Mouse (Mus musculus) lung, postnatal 4 days (tissue): ENCODE results near the gene Bap1.

Experiments used
- DNase-seq, 2 experiments: peaks; one replicate each; pipeline ENCODE4 v3.0.0; 2021

Gene Bap1

GRCm38 (mm10) chr14:31233996-31234591, 17.2 kb upstream of the Bap1 start:
- peak; percentile 68 to 89 for DNase-seq

GRCm38 (mm10) chr14:31237101-31237882, 14.0 kb upstream of the Bap1 start:
- peak; percentile 66 to 83 for DNase-seq

GRCm38 (mm10) chr14:31240528-31240927, 10.7 kb upstream of the Bap1 start:
- peak in 1 of 2 experiments; percentile 13 for DNase-seq

GRCm38 (mm10) chr14:31244777-31245176, 6.5 kb upstream of the Bap1 start:
- no peak for DNase-seq

GRCm38 (mm10) chr14:31245946-31246345, 5.3 kb upstream of the Bap1 start:
- DNase-seq, result peak in 1 of 2 experiments; percentile 8

GRCm38 (mm10) chr14:31248396-31248795, 2.9 kb upstream of the Bap1 start:
- no peak for DNase-seq

- DNase-seq, result peak in 1 of 2 experiments; percentile 13
Measured at GRCm38 (mm10) chr14:31250222-31251083, 797 bp upstream of the Bap1 start.

- DNase-seq, result no peak
Measured at GRCm38 (mm10) chr14:31251626-31252025, 376 bp downstream of the Bap1 start.

- peak in 1 of 2 experiments; percentile 8 for DNase-seq
Measured at GRCm38 (mm10) chr14:31252091-31252490, 841 bp downstream of the Bap1 start.

GRCm38 (mm10) chr14:31258476-31259050, 7.3 kb downstream of the Bap1 start:
- no peak for DNase-seq

- no peak for DNase-seq
Measured at GRCm38 (mm10) chr14:31260374-31260773, 9.1 kb downstream of the Bap1 start.

- no peak for DNase-seq
Measured at GRCm38 (mm10) chr14:31260932-31261331, 9.7 kb downstream of the Bap1 start.

GRCm38 (mm10) chr14:31267649-31268048, 16.4 kb downstream of the Bap1 start:
- DNase-seq, result no peak

GRCm38 (mm10) chr14:31268301-31269001, 17.2 kb downstream of the Bap1 start:
- no peak for DNase-seq

GRCm38 (mm10) chr14:31269456-31270100, 18.3 kb downstream of the Bap1 start:
- peak; percentile 60 to 76 for DNase-seq

- no peak for DNase-seq
Measured at GRCm38 (mm10) chr14:31271121-31271520, 19.9 kb downstream of the Bap1 start.

- DNase-seq, result peak; percentile 65 to 82
Measured at GRCm38 (mm10) chr14:31272164-31272563, 20.9 kb downstream of the Bap1 start.

GRCm38 (mm10) chr14:31285728-31286127, 34.5 kb downstream of the Bap1 start:
- DNase-seq, result no peak
